Mouse (Mus musculus) myocyte (in vitro differentiated cells): Measurements from ENCODE around the gene Ttyh3. TPM values are rescaled to one million over a fixed set of nuclear protein-coding genes. Genes with fewer than 3 reads are reported as not detected.

Experiments
- H3K27me3 ChIP-seq: one replicate; pipeline ENCODE4 v1.6.1; 2011; ENCODE audit not compliant: control insufficient read depth, insufficient read depth, insufficient read length
- H3K36me3 ChIP-seq: one replicate; pipeline ENCODE4 v1.6.1; 2011; ENCODE audit not compliant: control insufficient read depth, insufficient read depth
- H3K4me2 ChIP-seq: one replicate; pipeline ENCODE4 v1.6.1; 2011; ENCODE audit warnings: low read depth, control low read depth
- H3K4me3 ChIP-seq: one replicate; pipeline ENCODE4 v1.5.1; 2011; ENCODE audit warnings: mild to moderate bottlenecking, control low read depth, moderate library complexity
- H3K79me2 ChIP-seq: one replicate; pipeline ENCODE4 v1.6.1; 2011; ENCODE audit not compliant: control insufficient read depth, insufficient read depth
- H3ac ChIP-seq: one replicate; pipeline ENCODE4 v1.6.1; 2011; ENCODE audit not compliant: control insufficient read depth, insufficient read length
- CEBPB ChIP-seq: IDR thresholded peaks from 2 replicates; pipeline ENCODE4 v1.6.1; 2011; ENCODE audit warnings: mild to moderate bottlenecking, moderate library complexity; ENCODE audit not compliant: poor library complexity, insufficient read depth, severe bottlenecking
- E2F4 ChIP-seq: IDR thresholded peaks from one replicate; pipeline ENCODE4 v1.6.1; 2011; ENCODE audit warnings: mild to moderate bottlenecking, control low read depth, moderate library complexity; ENCODE audit not compliant: insufficient read depth
- MAX ChIP-seq: IDR thresholded peaks from one replicate; pipeline ENCODE4 v1.6.1; 2011; ENCODE audit warnings: low read depth, mild to moderate bottlenecking, control low read depth
- MYOD1 ChIP-seq, 3 experiments: IDR thresholded peaks; one replicate each; pipeline ENCODE4 v1.6.1; 2011; ENCODE audit warnings: control low read depth in 2 of 3, low read depth in 2 of 3, mild to moderate bottlenecking in 2 of 3, moderate library complexity in 1 of 3; ENCODE audit not compliant: insufficient read length in 2 of 3, control insufficient read depth in 1 of 3
- MYOG ChIP-seq, 3 experiments: IDR thresholded peaks; one replicate each; pipeline ENCODE4 v1.6.1; 2011; ENCODE audit warnings: control low read depth in 2 of 3, low read depth in 2 of 3, mild to moderate bottlenecking in 2 of 3; ENCODE audit not compliant: insufficient read length in 2 of 3, control insufficient read depth in 1 of 3, insufficient read depth in 1 of 3
- POLR2A ChIP-seq: IDR thresholded peaks from one replicate; pipeline ENCODE4 v1.6.1; 2011; ENCODE audit warnings: low read depth, mild to moderate bottlenecking, control low read depth, moderate library complexity; ENCODE audit not compliant: insufficient read length
- POLR2AphosphoS2 ChIP-seq: IDR thresholded peaks from one replicate; pipeline ENCODE4 v1.6.1; 2011; ENCODE audit warnings: low read depth, control low read depth; ENCODE audit not compliant: insufficient read length
- REST ChIP-seq: IDR thresholded peaks from one replicate; pipeline ENCODE4 v1.6.1; 2011; ENCODE audit warnings: mild to moderate bottlenecking, control low read depth, moderate library complexity; ENCODE audit not compliant: insufficient read depth, insufficient read length
- SRF ChIP-seq: IDR thresholded peaks from one replicate; pipeline ENCODE4 v1.6.1; 2011; ENCODE audit warnings: low read depth; ENCODE audit not compliant: control insufficient read depth, insufficient read length
- TCF12 ChIP-seq: IDR thresholded peaks from one replicate; pipeline ENCODE4 v1.6.1; 2011; ENCODE audit warnings: mild to moderate bottlenecking, control low read depth; ENCODE audit not compliant: poor library complexity, insufficient read depth, severe bottlenecking
- TCF3 ChIP-seq: IDR thresholded peaks from one replicate; pipeline ENCODE4 v1.6.1; 2011; ENCODE audit warnings: low read depth, control low read depth; ENCODE audit not compliant: insufficient read length
- USF1 ChIP-seq: IDR thresholded peaks from one replicate; pipeline ENCODE4 v1.6.1; 2011; ENCODE audit warnings: low read depth, mild to moderate bottlenecking, control low read depth, moderate library complexity
- polyA plus RNA-seq: library from polyadenylated mRNA; unstranded; fragments of >200 nt; fragmentation: generic; extraction: Trizol; gene quantifications from one replicate; pipeline ENCODE4 v1.2.1, GENCODE M21; 2012; ENCODE audit warnings: missing spikeins

The Ttyh3 gene
- polyA plus RNA-seq, 1 experiment: 23.8 TPM

- no peaks in the 10 kb centered on the region for H3K36me3 ChIP-seq
- no peaks in the 10 kb centered on the region for H3K27me3 ChIP-seq
- H3K79me2 ChIP-seq: peaks cover 8% of the 10 kb centered on the region
- H3K4me2 ChIP-seq: peak overlapping the region; percentile 95
- H3K4me3 ChIP-seq: peak overlapping the region; percentile 43
- no peak for TF ChIP-seq TCF12
- no peak for TF ChIP-seq MYOD1 (IDR thresholded peaks at IDR 0.05; ENCODE audit: control insufficient read depth in 1 of 3, insufficient read length in 2 of 3, low read depth in 2 of 3)
- TF ChIP-seq MYOG (IDR thresholded peaks at IDR 0.05; ENCODE audit: control insufficient read depth in 1 of 3, insufficient read depth in 1 of 3, insufficient read length in 2 of 3, low read depth in 2 of 3): no peak
- no peak for TF ChIP-seq SRF
- no peak for TF ChIP-seq REST
- TF ChIP-seq POLR2AphosphoS2: no peak
- TF ChIP-seq TCF3: no peak
- no peak for TF ChIP-seq POLR2A
- no peak for TF ChIP-seq E2F4
- TF ChIP-seq USF1: no peak
- TF ChIP-seq MAX: no peak
- TF ChIP-seq CEBPB: no peak
- peak overlapping the region; percentile 9 for H3ac ChIP-seq
Measured at GRCm38 (mm10) chr5:140608634-140609015, 40.2 kb downstream of the Ttyh3 start.

- H3K36me3 ChIP-seq: no peaks in the 10 kb centered on the region
- no peaks in the 10 kb centered on the region for H3K27me3 ChIP-seq
- peak overlapping the region; percentile 43 for H3K4me3 ChIP-seq
- peak overlapping the region; percentile 9 for H3ac ChIP-seq
- H3K4me2 ChIP-seq: peak overlapping the region; percentile 95
- H3K79me2 ChIP-seq: peaks cover 8% of the 10 kb centered on the region
- TF ChIP-seq CEBPB (no peak), REST (no peak)
Measured at GRCm38 (mm10) chr5:140607836-140608633, 40.8 kb downstream of the Ttyh3 start.

GRCm38 (mm10) chr5:140607001-140607835, 41.6 kb downstream of the Ttyh3 start, which contains the start of gene Lfng:
Gene Lfng (plus strand): TSS chr5:140607320.
- no peaks in the 10 kb centered on the region for H3K27me3 ChIP-seq
- peak within 1 kb of the TSS; percentile 9 for H3ac ChIP-seq
- TF ChIP-seq CEBPB: no peak
- TF ChIP-seq TCF3: no peak
- TF ChIP-seq E2F4: no peak
- peak; percentile 91 for TF ChIP-seq POLR2AphosphoS2
- TF ChIP-seq SRF: no peak
- no peak for TF ChIP-seq TCF12
- peak in 1 of 3 experiments; percentile 63 for TF ChIP-seq MYOD1 (IDR thresholded peaks at IDR 0.05; ENCODE audit: control insufficient read depth in 1 of 3, insufficient read length in 2 of 3, low read depth in 2 of 3)
- peak; percentile 36 for TF ChIP-seq USF1
- TF ChIP-seq POLR2A: peak; percentile 90
- no peak for TF ChIP-seq MAX
- peak in 2 of 3 experiments; percentile 44 to 60 for TF ChIP-seq MYOG (IDR thresholded peaks at IDR 0.05; ENCODE audit: control insufficient read depth in 1 of 3, insufficient read depth in 1 of 3, insufficient read length in 2 of 3, low read depth in 2 of 3)
- TF ChIP-seq REST: no peak

GRCm38 (mm10) chr5:140606386-140606785, 42.4 kb downstream of the Ttyh3 start:
- Histone ChIP-seq H3K79me2 (peaks cover 8% of the 10 kb centered on the region), H3K4me2 (no peak overlapping the region), H3K36me3 (no peaks in the 10 kb centered on the region), H3K27me3 (no peaks in the 10 kb centered on the region), H3K4me3 (no peak overlapping the region), H3ac (no peak overlapping the region)
- TF ChIP-seq POLR2AphosphoS2 (no peak), MYOD1 (IDR thresholded peaks at IDR 0.05; ENCODE audit: control insufficient read depth in 1 of 3, insufficient read length in 2 of 3, low read depth in 2 of 3) (no peak), POLR2A (no peak)

More at GRCm38 (mm10) chr5:140607001-140607835, 41.6 kb downstream of the Ttyh3 start, which contains the start of gene Lfng:
- H3K4me2 ChIP-seq: peak within 1 kb of the TSS; percentile 95
- peaks cover 8% of the 10 kb centered on the region for H3K79me2 ChIP-seq
- H3K36me3 ChIP-seq: no peaks in the 10 kb centered on the region
- peak within 1 kb of the TSS; percentile 43 for H3K4me3 ChIP-seq

- H3K36me3 ChIP-seq: no peaks in the 10 kb centered on the region
- H3ac ChIP-seq: no peak overlapping the region
- peaks cover 8% of the 10 kb centered on the region for H3K79me2 ChIP-seq
- no peaks in the 10 kb centered on the region for H3K27me3 ChIP-seq
- TF ChIP-seq POLR2AphosphoS2: no peak
- no peak for TF ChIP-seq POLR2A
- TF ChIP-seq MYOG (IDR thresholded peaks at IDR 0.05; ENCODE audit: control insufficient read depth in 1 of 3, insufficient read depth in 1 of 3, insufficient read length in 2 of 3, low read depth in 2 of 3): no peak
- TF ChIP-seq E2F4: no peak
- no peak for TF ChIP-seq TCF12
- TF ChIP-seq SRF: no peak
- TF ChIP-seq REST: no peak
- no peak overlapping the region for H3K4me2 ChIP-seq
- H3K4me3 ChIP-seq: no peak overlapping the region
Measured at GRCm38 (mm10) chr5:140605228-140605627, 43.6 kb downstream of the Ttyh3 start.
